Mouse (Mus musculus) liver (tissue): ENCODE data around the gene Adgrl3.

Experiments
- DNase-seq: peaks from one replicate; pipeline ENCODE4 v3.0.0-alpha.2; 2020; ENCODE audit warnings: mixed read lengths

The Adgrl3 gene

DNA sequence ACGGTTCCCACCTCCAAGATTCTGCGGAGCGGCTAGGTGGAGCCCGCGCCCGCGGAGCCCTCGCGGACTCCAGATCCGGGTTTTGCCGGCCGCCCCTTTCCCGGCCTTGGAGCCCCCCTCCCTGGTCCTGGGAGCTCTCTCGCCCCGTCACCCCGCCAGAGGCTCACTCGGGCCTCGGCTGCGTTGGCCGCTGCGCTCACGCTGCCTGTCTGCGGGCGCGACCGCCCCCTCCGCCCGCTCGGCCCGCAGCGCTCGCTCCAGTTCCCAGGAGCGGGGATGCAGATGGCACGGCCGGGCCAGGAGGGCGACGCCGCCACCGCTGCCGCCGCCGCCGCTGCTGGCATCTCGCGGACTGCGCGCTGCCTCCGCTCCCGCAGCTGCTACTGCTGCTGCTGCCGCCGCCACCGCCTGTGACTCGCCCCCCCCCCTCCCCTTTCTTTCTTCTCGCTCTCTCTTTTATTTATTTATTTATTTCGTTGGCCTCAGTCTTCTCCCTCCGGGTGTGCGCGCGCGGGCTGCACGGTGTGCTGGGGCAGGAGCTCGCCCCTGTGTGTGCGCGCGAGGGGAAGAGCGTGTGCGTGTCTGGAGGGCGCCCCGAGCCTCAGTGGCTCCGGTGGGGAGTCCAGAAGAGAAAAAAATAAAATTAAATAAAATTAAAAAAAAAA lies at the start of gene Adgrl3:
TSS of gene Adgrl3 (plus strand) at position 549 of the 665 bp plus-strand sequence.
- DNase-seq, result peak; percentile 59

GRCm38 (mm10) chr5:81019166-81019565 lies 772 bp upstream of the Adgrl3 start:
- no peak for DNase-seq

GRCm38 (mm10) chr5:81020281-81021005 lies 505 bp downstream of the Adgrl3 start:
- DNase-seq, result peak; percentile 39

GRCm38 (mm10) chr5:81021006-81021320 lies 1.0 kb downstream of the Adgrl3 start:
- no peak for DNase-seq

DNA sequence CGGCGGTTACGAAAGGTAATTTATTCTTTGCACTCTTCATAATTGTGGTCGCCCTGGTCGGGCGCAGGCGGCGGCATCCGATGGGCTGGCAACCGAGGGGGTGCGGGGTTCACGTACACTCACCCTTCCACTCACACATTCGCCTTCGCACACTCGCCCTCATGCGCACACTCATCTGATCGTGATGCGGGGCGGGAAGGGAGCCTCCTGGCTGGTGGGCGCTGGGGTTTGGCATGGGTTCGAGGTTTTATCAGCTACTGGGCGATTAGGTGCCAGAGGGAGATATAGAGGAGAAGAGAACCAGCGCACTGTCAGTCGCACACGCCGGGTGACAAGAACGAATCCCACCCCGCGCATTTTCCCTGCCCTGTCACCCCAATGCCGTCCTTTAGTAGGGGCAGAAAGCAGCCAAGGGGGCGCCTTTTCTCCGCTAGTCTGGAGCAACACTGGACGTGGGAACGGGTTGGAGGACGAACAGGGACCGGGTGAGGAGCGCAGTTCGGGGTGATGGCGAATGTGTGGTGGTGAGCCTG lies 1.5 kb downstream of the Adgrl3 start:
- peak; percentile 8 for DNase-seq

DNA sequence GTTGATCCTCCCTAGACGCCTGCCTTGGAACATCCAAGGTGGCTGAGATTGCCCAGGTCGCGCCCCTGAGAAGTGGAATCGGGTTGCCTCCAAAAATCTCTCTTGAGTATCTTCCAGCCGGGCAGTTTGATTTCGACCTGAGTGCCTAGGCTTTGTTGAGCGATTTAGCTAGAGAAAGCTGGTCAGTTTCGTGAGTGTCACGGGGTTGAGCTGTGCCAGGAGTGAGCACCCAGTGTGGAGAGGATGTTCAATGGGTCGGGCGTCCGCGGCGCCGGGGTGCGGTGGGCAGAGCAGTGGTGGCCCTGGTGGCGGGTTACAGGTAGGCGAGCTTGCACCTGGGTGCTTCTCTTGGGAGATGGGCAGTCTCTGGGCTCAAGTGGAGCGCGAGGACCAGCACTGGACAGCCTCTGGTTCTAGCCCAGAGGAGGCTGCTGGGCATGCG lies 1.9 kb downstream of the Adgrl3 start:
- no peak for DNase-seq

DNA sequence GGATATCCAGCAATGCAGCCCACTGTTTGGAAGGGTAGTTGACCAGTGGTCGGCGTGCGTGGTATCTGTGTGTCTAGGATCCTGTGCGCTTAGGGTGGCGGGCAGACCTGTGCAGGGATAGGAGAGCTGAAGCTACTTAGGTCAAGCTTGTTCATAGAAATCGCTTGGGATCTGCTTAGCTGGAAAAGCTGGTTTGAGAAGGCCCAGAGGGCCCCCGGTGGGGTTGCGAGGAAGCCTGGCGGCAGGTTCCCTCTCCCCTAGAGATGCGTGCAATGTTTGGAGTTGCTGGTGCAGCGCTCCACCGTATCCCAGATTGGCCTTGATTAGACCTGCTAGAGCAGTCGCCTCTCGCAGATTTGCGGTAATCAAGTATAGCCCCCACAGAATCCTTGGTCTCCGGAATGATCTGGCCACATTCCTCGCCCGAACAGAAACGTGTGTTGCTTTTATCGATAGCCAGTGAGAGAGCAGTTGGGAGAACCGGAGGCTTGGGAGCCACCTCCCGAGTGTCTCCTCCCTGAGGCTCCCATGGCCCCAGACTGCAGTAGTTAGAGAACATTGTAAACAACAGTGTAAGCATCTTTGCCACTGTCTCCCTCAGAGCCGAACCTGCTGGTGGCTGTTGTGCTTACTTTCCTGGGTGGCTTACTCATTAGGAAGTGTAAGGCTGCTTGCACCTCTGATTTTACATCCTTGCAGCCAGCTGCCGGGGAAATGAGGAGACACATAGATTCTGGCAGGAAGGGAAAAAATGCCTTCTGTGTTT lies 2.6 kb downstream of the Adgrl3 start:
- no peak for DNase-seq

GRCm38 (mm10) chr5:81023923-81024715 lies 4.2 kb downstream of the Adgrl3 start:
- DNase-seq, result no peak

- DNase-seq, result no peak
These were observed 8.9 kb downstream of the Adgrl3 start for GRCm38 (mm10) chr5:81028875-81029274.

GRCm38 (mm10) chr5:81037091-81037490 lies 17.2 kb downstream of the Adgrl3 start:
- DNase-seq, result no peak

DNA sequence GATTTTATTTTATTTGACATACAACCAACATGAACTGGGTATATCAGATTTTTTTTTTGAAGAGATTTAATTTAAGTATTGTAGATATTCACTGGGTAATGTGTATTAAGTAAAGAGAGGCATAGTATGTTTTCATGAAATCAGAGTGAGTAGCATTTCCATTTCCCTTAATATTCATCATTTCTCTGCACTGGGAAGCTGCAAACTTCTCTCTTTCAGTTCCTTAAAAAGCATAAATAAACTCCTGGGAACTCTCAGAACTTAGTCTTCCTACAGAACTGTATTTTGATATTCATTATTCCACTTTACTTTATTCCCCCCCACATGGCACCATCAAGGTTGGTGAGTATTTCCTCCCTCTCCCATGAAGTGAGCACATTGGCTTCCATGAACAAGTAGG lies 23.9 kb downstream of the Adgrl3 start:
- no peak for DNase-seq

DNA sequence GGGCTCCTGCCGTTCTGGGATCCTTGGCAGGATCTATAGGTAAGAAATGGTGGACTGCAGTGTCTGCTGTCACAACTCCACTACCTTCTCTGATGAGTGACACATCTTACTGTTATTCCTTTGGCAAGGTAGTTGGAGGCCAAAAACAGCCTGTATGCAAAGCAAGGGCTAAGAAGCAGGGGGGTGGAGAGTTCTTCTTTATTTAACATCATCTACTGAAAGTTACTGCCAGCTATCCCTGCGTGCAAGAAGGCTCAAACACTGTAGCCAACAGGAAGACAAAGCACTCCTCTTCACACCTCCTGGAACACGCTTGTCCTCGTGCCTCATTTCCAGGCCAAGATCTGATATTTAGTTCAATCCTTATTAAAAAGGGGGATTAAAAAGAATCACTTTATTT lies 26.2 kb downstream of the Adgrl3 start:
- no peak for DNase-seq

- no peak for DNase-seq
These were observed 34.7 kb downstream of the Adgrl3 start for GRCm38 (mm10) chr5:81054628-81055027.

DNA sequence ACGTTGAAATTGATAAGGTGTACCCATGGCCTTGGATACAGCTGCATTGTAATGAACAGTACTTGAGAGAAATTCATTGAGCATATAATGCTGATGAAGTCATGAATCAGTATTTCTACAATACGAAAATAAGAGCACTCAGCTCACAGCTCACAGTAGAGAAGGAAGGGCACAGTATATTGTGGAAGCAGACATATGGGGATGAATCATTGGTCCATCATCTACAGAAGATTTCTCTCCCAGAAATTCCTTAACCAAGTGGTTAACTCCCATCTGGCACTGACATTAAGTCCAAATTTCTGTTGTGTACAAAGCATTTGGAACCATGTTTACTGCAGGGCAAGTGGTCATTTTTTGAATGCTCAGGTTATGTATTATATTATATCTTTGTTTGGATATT lies 35.3 kb downstream of the Adgrl3 start:
- DNase-seq, result no peak

DNA sequence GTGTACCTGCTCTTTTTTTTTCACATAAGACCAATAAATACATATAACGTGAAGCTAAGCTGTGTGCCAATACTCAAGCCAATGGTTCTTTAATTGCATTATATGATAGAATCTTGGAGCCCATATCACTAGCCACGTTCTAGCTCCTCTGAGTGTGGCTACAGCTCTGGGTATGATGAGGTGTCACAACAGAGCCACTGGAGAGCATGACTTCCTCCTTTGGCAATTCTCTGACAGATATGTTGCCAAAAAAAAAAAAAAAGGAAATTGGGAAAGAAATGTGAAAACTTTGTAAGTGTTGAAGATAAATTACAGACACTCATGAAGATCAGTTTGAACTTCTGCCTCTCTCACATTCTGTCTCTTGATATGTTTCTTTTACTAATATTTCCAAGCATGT lies 38.2 kb downstream of the Adgrl3 start:
- no peak for DNase-seq

DNA sequence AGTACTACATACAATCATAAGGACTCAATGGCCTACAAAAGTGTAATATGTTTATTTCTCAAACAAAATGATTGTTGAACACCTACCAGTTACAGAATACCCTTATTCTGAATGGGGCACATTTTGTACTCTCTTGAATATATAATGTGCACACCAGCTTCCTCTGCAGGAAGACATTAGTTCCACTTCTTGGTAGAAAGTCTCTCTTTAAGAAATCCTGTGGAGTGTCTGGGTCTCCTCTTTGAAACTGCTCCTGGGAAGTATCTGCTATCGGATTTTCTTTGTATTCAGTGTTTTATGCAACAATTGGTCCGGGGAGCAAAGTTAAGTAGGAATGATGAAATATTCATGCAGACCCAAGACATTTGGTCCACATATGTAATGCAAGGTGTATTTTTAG lies 41.0 kb downstream of the Adgrl3 start:
- no peak for DNase-seq

DNA sequence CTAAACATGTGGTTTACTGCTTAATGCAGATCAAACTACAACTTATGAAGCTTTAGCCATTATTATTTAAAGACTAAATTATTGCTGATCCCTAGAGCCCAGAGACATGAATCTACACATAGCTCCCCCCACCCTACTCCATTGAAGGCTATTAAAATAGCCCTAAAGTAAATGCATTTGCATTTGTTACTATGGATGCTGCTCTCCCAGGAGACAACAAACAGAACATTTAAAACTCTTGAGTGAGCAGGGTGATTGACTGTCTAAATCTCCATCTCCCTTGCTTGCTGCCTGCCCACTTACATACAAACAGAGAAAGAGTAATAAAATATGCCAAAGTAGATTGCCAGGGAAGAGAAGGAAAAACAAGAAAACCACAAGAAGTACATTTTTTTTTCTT lies 41.4 kb downstream of the Adgrl3 start:
- DNase-seq, result no peak

GRCm38 (mm10) chr5:81064026-81064425 lies 44.1 kb downstream of the Adgrl3 start:
- no peak for DNase-seq

DNA sequence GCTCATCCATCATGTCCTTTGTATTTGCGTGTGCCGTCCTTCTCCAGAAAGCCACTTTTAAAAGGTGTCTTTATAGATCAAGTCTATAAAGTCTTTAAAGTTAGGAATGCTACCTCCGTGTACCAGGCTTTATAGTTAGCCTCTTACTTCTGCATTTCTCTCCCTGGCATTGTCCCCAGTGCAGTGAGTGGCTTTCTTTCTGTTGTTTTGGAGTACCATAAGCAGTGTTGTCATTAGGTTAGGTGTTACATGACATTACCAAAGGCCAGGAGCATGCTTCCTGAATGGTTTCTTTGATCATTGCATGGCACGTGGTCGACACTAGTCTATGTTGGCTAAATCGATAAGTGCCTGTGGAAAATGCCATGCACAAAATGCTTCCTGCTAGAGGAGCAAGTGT lies 48.2 kb downstream of the Adgrl3 start:
- no peak for DNase-seq

DNA sequence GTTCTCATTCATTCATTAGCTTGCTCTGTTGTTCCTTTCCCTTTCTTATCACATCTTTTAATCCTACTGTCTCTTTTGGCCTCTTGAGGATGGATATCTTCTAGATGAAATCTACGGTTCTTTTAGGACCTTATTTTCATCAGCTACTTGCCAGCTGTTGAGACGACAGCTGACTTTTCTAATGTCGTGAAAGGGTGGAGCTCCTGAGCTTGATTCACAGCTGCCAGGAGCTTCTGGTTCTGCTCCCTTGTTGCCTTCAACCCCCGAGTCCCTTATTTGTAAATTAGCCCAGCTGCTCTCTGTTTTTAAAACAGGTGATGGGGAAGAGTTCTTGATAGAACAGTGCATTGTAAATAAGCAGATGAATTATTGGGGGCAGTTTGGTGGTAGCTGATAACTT lies 48.9 kb downstream of the Adgrl3 start:
- DNase-seq, result no peak

- no peak for DNase-seq
These were observed 53.0 kb downstream of the Adgrl3 start for GRCm38 (mm10) chr5:81072888-81073287.

GRCm38 (mm10) chr5:81073875-81074274 lies 53.9 kb downstream of the Adgrl3 start:
- no peak for DNase-seq

- DNase-seq, result no peak
These were observed 56.4 kb downstream of the Adgrl3 start for GRCm38 (mm10) chr5:81076377-81076776.
